In genomic region chr4:107306966-107307365, GRCm38 (mm10) we compare ENCODE assay signal across 14 mouse cellular contexts. TPM values are rescaled to one million over a fixed set of nuclear protein-coding genes. Genes with fewer than 3 reads are reported as not detected.
A peak's percentile ranks its signal among the peaks of the same experiment; 100 is the strongest.
DNase-seq lines count a peak whose midpoint lies in the region; ATAC-seq lines count a peak whose summit lies in the region.
"Had no signal": no experiment of that assay in that cellular context is flagged by ENCODE, and none has a peak within 500 bp of the region (broad histone marks: within the 10 kb centered on the region; RNA-seq: fewer than 3 reads in every experiment).

Gene Dio1 (minus strand): TSS chr4:107307169.

- 0 out of 2 replicates have a peak, but pooled peaks have one; percentile 47 for ATAC-seq in embryonic facial prominence, embryonic 12.5 days (ENCODE audit: insufficient number of reproducible peaks, insufficient read depth, low FRiP score, low TSS enrichment)

- no peak within 1 kb of the TSS for H3K4me2 ChIP-seq in embryonic facial prominence, embryonic 12.5 days (replicated peaks)
- H3K4me2 ChIP-seq: hindbrain, embryonic 13.5 days had no signal

- 69% methylated on average over 6 of the region's 6 CpGs for WGBS in embryonic facial prominence, embryonic 12.5 days
- WGBS in embryonic facial prominence, embryonic 10.5 days = 65% methylated on average over 6 of the region's 6 CpGs

- 0 out of 2 replicates have a peak, but pooled peaks cover 4% of the 10 kb centered on the region for H3K9me3 ChIP-seq in embryonic facial prominence, embryonic 12.5 days
- H3K9me3 ChIP-seq in embryonic facial prominence, embryonic 10.5 days = no peaks in the 10 kb centered on the region
- H3K9me3 ChIP-seq: hindbrain, embryonic 13.5 days had no signal

- H3K9ac ChIP-seq in embryonic facial prominence, embryonic 12.5 days = no peak within 1 kb of the TSS
- H3K9ac ChIP-seq: hindbrain, embryonic 13.5 days had no signal

- H3K27me3 ChIP-seq in embryonic facial prominence, embryonic 12.5 days = 0 out of 2 replicates have a peak, but pooled peaks cover 4% of the 10 kb centered on the region
- no peaks in the 10 kb centered on the region for H3K27me3 ChIP-seq in embryonic facial prominence, embryonic 10.5 days (replicated peaks; ENCODE audit: low read depth, poor library complexity, severe bottlenecking)
- H3K27me3 ChIP-seq: hindbrain, embryonic 13.5 days had no signal

- H3K4me1 ChIP-seq in embryonic facial prominence, embryonic 12.5 days = no peaks in the 10 kb centered on the region; the same call in 1 of the 2 replicates
- H3K4me1 ChIP-seq in embryonic facial prominence, embryonic 10.5 days = peaks cover 5% of the 10 kb centered on the region
- H3K4me1 ChIP-seq: hindbrain, embryonic 13.5 days had no signal

- no peak for DNase-seq in embryonic facial prominence, embryonic 10.5 days (ENCODE audit: low spot score)
- peak; percentile 35 for DNase-seq in A20 (ENCODE audit: low read depth, low spot score)
- DNase-seq in cerebellum, adult 9-11 months = peak; percentile 86
- peak; percentile 69 for DNase-seq in kidney, postnatal 10 days
- no peak for DNase-seq in c-Kit-positive CD71-positive TER-119-positive erythroid progenitor cells, embryonic 14.5 days (ENCODE audit: low spot score)
- DNase-seq in layer of hippocampus, postnatal 25 days (ENCODE audit: extremely low spot score in 1 of 2, low spot score in 1 of 2) = no peak
- no peak for DNase-seq in lung, postnatal 25 days (ENCODE audit: low spot score)
- DNase-seq: lung, postnatal 10 days had no signal

- no peak within 1 kb of the TSS for H3K27ac ChIP-seq in embryonic facial prominence, embryonic 12.5 days
- H3K27ac ChIP-seq in embryonic facial prominence, embryonic 10.5 days (replicated peaks) = no peak within 1 kb of the TSS
- H3K27ac ChIP-seq: hindbrain, embryonic 13.5 days had no signal

- H3K36me3 ChIP-seq in embryonic facial prominence, embryonic 12.5 days = no peaks in the 10 kb centered on the region
- H3K36me3 ChIP-seq in embryonic facial prominence, embryonic 10.5 days (replicated peaks) = no peaks in the 10 kb centered on the region
- H3K36me3 ChIP-seq: hindbrain, embryonic 13.5 days had no signal

- no peak within 1 kb of the TSS for H3K4me3 ChIP-seq in embryonic facial prominence, embryonic 12.5 days
- H3K4me3 ChIP-seq in embryonic facial prominence, embryonic 10.5 days = no peak within 1 kb of the TSS
- H3K4me3 ChIP-seq: hindbrain, embryonic 13.5 days had no signal

RNA-seq across cellular contexts. Expression of gene Dio1, which starts in this region (rescaled TPM):
- polyA plus RNA-seq in embryonic facial prominence, embryonic 12.5 days (2016; fragmentation: Nextera tagmentation; extraction: Ambion mirVana) = not detected in 2 replicates
- polyA plus RNA-seq in embryonic facial prominence, embryonic 10.5 days (2016; fragmentation: Nextera tagmentation; extraction: Ambion mirVana) = not detected in 2 replicates
- not detected for total RNA-seq in layer of hippocampus, postnatal 25 days (2021)
- total RNA-seq: heart, adult 8-10 months; monocyte, adult 5-6 weeks had no signal
- polyA plus RNA-seq: C2C12; embryonic facial prominence, embryonic 14.5 days; hindbrain, embryonic 13.5 days had no signal

Comparison
In these comparisons a context has a peak if more than half of its experiments do, and no peak if none do; other contexts are left out.
1. Peak in ATAC-seq in embryonic facial prominence, embryonic 12.5 days; RNA of the gene not detected or under 1 TPM.
2. DNase-seq: peak in A20 (single experiment), cerebellum, adult 9-11 months (single experiment) and kidney, postnatal 10 days (single experiment); none in embryonic facial prominence, embryonic 10.5 days (single experiment), c-Kit-positive CD71-positive TER-119-positive erythroid progenitor cells, embryonic 14.5 days (single experiment), layer of hippocampus, postnatal 25 days (0 of 2) and lung, postnatal 25 days (single experiment).